Mouse (Mus musculus) lung, adult 2 months (tissue): ENCODE data around the gene Ambra1.

Experiments used
- CTCF ChIP-seq: fragments of 200-500 bp; IDR thresholded peaks from 2 replicates; pipeline ENCODE4 v1.5.1; 2011; ENCODE audit warnings: mild to moderate bottlenecking, low read length, control low read depth; ENCODE audit not compliant: insufficient read depth
- POLR2A ChIP-seq: fragments of 200-500 bp; IDR thresholded peaks from 2 replicates; pipeline ENCODE4 v1.6.1; 2011; ENCODE audit warnings: low read depth, mild to moderate bottlenecking, control low read depth, low read length, borderline replicate concordance; ENCODE audit errors: extremely low read depth

DNA sequence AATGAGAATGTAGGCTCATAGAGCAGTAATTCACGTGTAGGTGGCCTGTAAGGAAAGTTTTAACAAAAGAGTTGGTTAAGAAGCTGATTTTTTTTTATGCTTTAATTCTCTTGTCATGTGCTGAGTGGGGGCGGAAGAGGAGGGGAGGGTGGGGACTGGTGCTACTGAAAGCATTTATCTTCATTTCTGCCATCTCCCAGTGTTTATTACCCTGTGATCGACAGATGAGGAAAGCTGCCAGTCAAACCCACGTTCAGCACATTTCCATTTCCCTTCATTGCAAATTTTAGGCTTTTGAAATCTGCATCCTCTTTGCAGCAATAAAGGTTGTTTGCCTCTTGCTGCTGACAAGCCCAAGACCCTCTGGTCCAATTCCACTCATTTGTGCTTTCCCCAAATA, 129.5 kb downstream of the Ambra1 start:
- TF ChIP-seq POLR2A, result no peak
- TF ChIP-seq CTCF, result no peak
